Mouse (Mus musculus) embryonic facial prominence, embryonic 14.5 days (tissue): ENCODE data around the gene Ube4a. TPM values are rescaled to one million over a fixed set of nuclear protein-coding genes. Genes with fewer than 3 reads are reported as not detected.

Source experiments
- ATAC-seq: fragments of 200-750 bp; cut with Nextera tagmentation; 2 replicates; pipeline ENCODE4 v1.8.0; 2017; ENCODE audit warnings: low read depth, moderate number of reproducible peaks, moderate TSS enrichment
- DNase-seq: peaks from one replicate; pipeline ENCODE4 v3.0.0-alpha.2; 2015; ENCODE audit warnings: low spot score
- H3K27ac ChIP-seq: fragments of 300-500 bp; sonication (generic); replicated peaks from 2 replicates; pipeline ENCODE4 v1.5.1; 2014; ENCODE audit warnings: low read depth, mild to moderate bottlenecking, low read length, moderate library complexity
- H3K27me3 ChIP-seq: fragments of 300-500 bp; sonication (generic); replicated peaks from 2 replicates; pipeline ENCODE4 v1.6.1; 2014; ENCODE audit warnings: low read length; ENCODE audit not compliant: control insufficient read depth, insufficient read depth
- H3K36me3 ChIP-seq: fragments of 300-500 bp; sonication (generic); 2 replicates; pipeline ENCODE4 v1.6.1; 2014; ENCODE audit warnings: low read length, mixed read lengths; ENCODE audit not compliant: control insufficient read depth, insufficient read depth
- H3K4me1 ChIP-seq: fragments of 300-500 bp; sonication (generic); 2 replicates; pipeline ENCODE4 v1.6.1; 2014; ENCODE audit warnings: antibody characterized with exemption, low read length; ENCODE audit not compliant: control insufficient read depth, insufficient read depth
- H3K4me2 ChIP-seq: fragments of 300-500 bp; sonication (generic); 2 replicates; pipeline ENCODE4 v1.6.1; 2014; ENCODE audit warnings: low read depth, mild to moderate bottlenecking, low read length, moderate library complexity, mixed read lengths
- H3K4me3 ChIP-seq: fragments of 300-500 bp; sonication (generic); 2 replicates; pipeline ENCODE4 v1.5.1; 2014; ENCODE audit warnings: low read depth, mild to moderate bottlenecking, low read length
- H3K9ac ChIP-seq: fragments of 300-500 bp; sonication (generic); 2 replicates; pipeline ENCODE4 v1.6.1; 2014; ENCODE audit warnings: low read depth, mild to moderate bottlenecking, low read length, moderate library complexity, mixed read lengths
- H3K9me3 ChIP-seq: fragments of 300-500 bp; sonication (generic); 2 replicates; pipeline ENCODE4 v1.6.1; 2016; ENCODE audit warnings: low read length; ENCODE audit not compliant: control insufficient read depth
- WGBS: fragments of 180-500 bp; shearing (Covaris S2); extraction: QIAGEN DNeasy Blood & Tissue Kit; methylation state at CpG from one replicate; pipeline ENCODE4 v1.1.7; 2014; 5-methylcytosine and 5-hydroxymethylcytosine counted together
- polyA plus RNA-seq: library from polyadenylated mRNA; unstranded; fragments of >200 nt; fragmentation: Nextera tagmentation; extraction: Ambion mirVana; gene quantifications from 2 replicates; pipeline ENCODE4 v1.2.1, GENCODE M21; 2014

Gene Ube4a
- polyA plus RNA-seq, 1 experiment from 2014 or later: 25.5 TPM

DNA sequence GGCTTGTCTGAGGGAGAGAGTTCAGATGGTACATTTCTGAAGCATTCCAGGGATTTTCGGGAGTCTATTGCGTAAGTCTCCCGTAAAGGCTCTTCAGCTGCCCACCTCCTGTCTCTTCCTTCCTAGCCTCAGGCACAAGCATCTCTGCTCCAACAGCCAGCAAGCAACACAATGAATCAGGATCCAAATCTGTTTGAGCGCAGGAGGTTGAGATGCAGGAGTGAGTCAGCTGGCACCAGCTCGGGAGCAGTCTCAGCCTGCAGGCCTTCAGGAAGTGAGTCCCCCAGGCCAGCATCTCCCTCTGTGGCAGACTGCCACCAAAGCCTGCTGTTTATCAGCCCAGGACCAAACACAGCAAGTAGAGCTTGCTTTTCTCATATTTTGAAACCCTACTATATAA is 60.4 kb downstream of the Ube4a start:
- H3K4me2 ChIP-seq: no peak overlapping the region
- peaks cover 2% of the 10 kb centered on the region; the same call in 1 of the 2 replicates for H3K36me3 ChIP-seq
- no peaks in the 10 kb centered on the region for H3K9me3 ChIP-seq
- 46% methylated on average over 5 of the region's 5 CpGs for WGBS
- H3K27ac ChIP-seq: no peak overlapping the region
- DNase-seq (no peak), ATAC-seq (no peak)
- no peak overlapping the region for H3K9ac ChIP-seq
- no peaks in the 10 kb centered on the region for H3K4me1 ChIP-seq
- no peaks in the 10 kb centered on the region for H3K27me3 ChIP-seq
- H3K4me3 ChIP-seq: no peak overlapping the region

DNA sequence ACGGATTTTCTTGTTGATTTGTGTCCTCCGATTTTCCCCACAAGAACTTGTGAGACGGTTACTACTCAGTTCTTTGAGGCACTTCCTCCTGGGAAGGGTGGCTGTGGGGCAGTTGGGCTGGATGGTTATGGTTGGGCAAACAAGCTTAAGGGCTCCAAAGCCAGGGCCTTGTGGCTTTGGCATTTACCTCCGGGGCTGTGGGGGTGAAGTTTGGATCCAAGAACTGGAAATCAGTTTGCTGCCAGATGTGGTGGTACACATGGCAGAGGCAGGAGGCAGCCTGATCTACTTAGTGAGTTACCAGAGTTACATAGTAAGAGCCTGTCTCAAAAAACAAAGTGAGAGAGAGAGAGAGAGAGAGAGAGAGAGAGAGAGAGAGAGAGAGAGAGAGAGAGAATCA is 61.5 kb downstream of the Ube4a start:
- no peak overlapping the region for H3K27ac ChIP-seq
- H3K4me3 ChIP-seq: no peak overlapping the region
- H3K9me3 ChIP-seq: no peaks in the 10 kb centered on the region
- DNase-seq (no peak), ATAC-seq (no peak)
- no peaks in the 10 kb centered on the region for H3K36me3 ChIP-seq
- WGBS: 84% methylated on average over 4 of the region's 4 CpGs
- no peaks in the 10 kb centered on the region for H3K4me1 ChIP-seq
- H3K27me3 ChIP-seq: no peaks in the 10 kb centered on the region
- no peak overlapping the region for H3K4me2 ChIP-seq
- no peak overlapping the region for H3K9ac ChIP-seq

DNA sequence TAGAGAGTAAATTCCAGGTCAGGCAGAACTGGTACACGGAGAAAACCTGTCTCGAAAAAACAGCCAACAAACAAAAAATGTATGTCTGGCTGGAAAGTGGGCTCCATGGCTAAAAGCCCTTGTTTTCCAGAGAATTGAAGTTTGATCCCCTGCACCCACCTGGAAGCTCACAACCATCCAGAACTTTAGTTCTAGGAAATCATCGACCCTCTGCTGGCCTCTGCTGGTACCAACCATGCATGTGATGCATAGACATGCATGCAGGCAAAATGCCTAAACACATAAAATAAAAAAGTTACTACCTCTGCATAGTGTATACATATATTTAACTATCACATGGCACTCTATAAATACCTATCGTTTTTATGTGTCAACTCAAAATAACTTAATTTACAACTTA is 65.0 kb downstream of the Ube4a start:
- Histone ChIP-seq H3K27me3 (no peaks in the 10 kb centered on the region), H3K36me3 (no peaks in the 10 kb centered on the region), H3K27ac (no peak overlapping the region), H3K9me3 (no peaks in the 10 kb centered on the region), H3K9ac (no peak overlapping the region), H3K4me3 (no peak overlapping the region), H3K4me1 (no peaks in the 10 kb centered on the region), H3K4me2 (no peak overlapping the region)
- no peak for DNase-seq
- 69% methylated on average over 4 of the region's 4 CpGs for WGBS
- ATAC-seq: no peak

DNA sequence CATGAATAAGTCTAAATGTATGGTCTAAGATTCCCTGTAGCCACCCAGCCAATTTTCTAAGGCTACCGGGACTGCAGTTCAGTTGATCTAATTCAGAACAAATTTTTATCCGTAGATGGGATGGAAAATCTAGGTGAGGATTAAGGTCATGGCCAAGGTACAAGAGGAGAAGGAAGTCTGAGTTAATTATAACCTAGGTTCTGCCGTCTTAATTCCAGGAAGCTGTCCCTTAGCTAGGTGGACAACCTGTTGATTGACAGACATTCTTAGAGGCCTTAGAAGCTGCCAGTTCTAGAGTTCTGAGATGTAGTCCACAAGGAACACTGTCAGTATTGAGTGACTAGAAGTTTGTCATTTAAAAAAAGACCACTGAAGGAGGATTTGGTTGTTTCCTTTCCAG is 65.7 kb downstream of the Ube4a start:
- no peak overlapping the region for H3K4me2 ChIP-seq
- no peaks in the 10 kb centered on the region for H3K36me3 ChIP-seq
- no peak for DNase-seq
- WGBS: 63% methylated on average over 3 of the region's 3 CpGs
- H3K27ac ChIP-seq: no peak overlapping the region
- H3K4me1 ChIP-seq: no peaks in the 10 kb centered on the region
- H3K4me3 ChIP-seq: no peak overlapping the region
- ATAC-seq: no peak
- no peak overlapping the region for H3K9ac ChIP-seq
- H3K27me3 ChIP-seq: no peaks in the 10 kb centered on the region
- H3K9me3 ChIP-seq: no peaks in the 10 kb centered on the region

DNA sequence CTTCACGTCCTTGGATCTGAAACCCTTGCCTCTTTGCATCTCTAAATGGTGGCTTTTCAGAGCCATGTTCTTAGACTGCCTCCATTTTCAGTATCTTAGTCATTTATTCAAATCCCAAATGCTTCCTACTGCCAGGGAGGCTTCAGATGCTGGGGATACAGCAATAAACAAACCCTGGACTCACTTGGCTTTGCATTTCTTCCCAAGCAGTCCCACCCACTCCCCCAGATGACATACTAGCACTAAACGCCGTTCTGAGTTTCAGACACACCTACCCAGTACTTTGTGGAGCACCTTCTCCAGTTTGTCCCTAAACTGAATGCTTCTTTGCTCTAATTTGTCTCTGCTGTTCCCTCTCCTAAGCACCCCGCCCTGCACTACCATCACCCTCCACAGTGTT is 68.4 kb downstream of the Ube4a start:
- H3K4me1 ChIP-seq: no peaks in the 10 kb centered on the region
- H3K4me3 ChIP-seq: no peak overlapping the region
- no peaks in the 10 kb centered on the region for H3K36me3 ChIP-seq
- no peak overlapping the region for H3K27ac ChIP-seq
- H3K4me2 ChIP-seq: no peak overlapping the region
- 63% methylated on average over 4 of the region's 4 CpGs for WGBS
- no peak overlapping the region for H3K9ac ChIP-seq
- H3K9me3 ChIP-seq: no peaks in the 10 kb centered on the region
- ATAC-seq (no peak), DNase-seq (no peak)
- no peaks in the 10 kb centered on the region for H3K27me3 ChIP-seq

DNA sequence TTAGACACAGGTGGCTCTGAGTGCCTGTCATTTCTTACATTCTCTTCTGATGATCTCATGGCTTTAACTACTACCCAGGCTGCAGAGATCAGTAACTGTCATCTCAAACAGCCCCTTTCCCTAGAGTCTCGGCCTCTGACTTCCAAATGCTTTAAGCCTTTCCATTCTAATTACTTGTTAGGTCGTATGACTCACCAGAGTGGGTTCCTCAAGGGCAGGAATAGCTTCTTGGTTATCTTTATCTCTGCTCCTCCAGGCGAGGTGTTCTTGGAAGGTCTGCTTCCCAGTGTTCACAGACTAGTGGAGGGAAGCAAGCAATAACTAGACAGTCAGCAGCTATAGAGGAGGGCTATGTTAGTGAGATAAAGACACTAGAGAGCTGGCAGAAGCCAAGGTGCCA is 72.7 kb downstream of the Ube4a start:
- no peaks in the 10 kb centered on the region for H3K36me3 ChIP-seq
- ATAC-seq (no peak), DNase-seq (no peak)
- no peak overlapping the region for H3K27ac ChIP-seq
- WGBS: 52% methylated on average over 3 of the region's 3 CpGs
- no peaks in the 10 kb centered on the region for H3K9me3 ChIP-seq
- H3K9ac ChIP-seq: no peak overlapping the region
- no peaks in the 10 kb centered on the region for H3K4me1 ChIP-seq
- H3K27me3 ChIP-seq: no peaks in the 10 kb centered on the region
- no peak overlapping the region for H3K4me3 ChIP-seq
- H3K4me2 ChIP-seq: no peak overlapping the region

DNA sequence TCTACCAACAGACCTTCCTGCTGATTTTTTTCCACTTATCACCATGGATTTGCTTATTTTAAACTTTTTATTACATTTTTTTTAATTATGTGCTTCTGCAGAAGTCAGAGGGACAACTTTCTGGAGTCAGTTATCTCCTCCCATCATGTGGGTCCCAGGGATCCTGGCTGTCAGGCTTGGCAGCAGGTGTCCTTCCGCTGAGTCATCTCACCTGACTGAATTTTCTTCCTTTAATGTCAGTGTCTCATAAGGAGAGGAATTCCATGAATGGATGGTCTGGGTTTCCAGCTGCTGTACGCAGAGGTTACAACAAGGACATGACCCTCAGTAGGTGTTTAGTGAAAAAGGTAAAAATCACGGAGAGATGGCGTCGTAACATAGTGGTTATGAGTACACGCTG is 74.2 kb downstream of the Ube4a start:
- H3K27me3 ChIP-seq: no peaks in the 10 kb centered on the region
- DNase-seq (no peak), ATAC-seq (no peak)
- no peaks in the 10 kb centered on the region for H3K4me1 ChIP-seq
- H3K4me2 ChIP-seq: no peak overlapping the region
- H3K4me3 ChIP-seq: no peak overlapping the region
- H3K9me3 ChIP-seq: no peaks in the 10 kb centered on the region
- 80% methylated on average over 6 of the region's 6 CpGs for WGBS
- no peak overlapping the region for H3K27ac ChIP-seq
- no peak overlapping the region for H3K9ac ChIP-seq
- H3K36me3 ChIP-seq: no peaks in the 10 kb centered on the region

DNA sequence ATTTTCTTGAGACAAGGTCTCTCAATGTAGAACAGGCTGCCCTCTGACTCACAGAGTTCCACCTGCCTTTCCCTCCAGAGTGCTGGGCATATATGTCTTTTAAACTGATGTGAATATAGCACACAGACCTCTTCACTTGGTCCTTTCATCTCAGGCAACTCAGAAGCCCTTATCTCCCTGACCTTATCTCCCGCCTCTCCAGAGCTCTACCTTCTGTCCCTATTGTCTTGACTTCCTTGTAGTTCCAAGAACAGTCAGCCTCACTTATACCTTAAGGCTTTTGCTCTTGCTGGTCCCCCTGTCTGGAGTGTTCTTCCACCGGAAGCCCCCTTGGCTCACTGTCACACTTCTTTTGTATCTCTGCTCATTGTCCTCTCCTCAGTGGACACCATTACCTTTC is 75.3 kb downstream of the Ube4a start:
- ATAC-seq (no peak), DNase-seq (no peak)
- Histone ChIP-seq H3K4me3 (no peak overlapping the region), H3K9me3 (no peaks in the 10 kb centered on the region), H3K4me1 (no peaks in the 10 kb centered on the region), H3K27me3 (no peaks in the 10 kb centered on the region), H3K36me3 (no peaks in the 10 kb centered on the region), H3K27ac (no peak overlapping the region), H3K4me2 (no peak overlapping the region), H3K9ac (no peak overlapping the region)
- 66% methylated on average over 2 of the region's 2 CpGs for WGBS

DNA sequence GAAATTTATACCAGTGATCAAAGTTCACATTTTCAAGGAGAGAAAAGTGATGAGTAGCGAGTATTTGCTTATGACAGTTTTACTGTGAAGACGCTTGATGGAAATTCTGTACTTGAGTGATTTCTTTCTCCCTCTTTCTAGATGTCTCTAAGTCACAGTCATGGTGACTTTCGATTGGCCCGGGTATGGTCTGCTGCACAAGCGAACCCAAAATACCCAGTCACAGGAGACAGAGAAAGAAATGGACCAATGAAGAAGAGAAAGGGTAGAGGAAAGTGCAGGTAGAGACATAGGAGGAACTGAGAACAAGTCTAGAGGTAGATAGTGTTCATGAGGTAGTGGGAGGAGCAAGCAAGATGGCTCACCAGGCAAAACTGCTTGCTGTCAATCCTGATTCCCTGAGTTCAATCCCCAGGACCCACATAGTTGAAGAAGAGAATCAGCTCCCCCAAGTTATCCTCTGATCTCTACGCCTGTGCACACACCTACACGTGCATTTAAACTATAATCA is 77.2 kb downstream of the Ube4a start:
- Histone ChIP-seq H3K4me2 (no peak overlapping the region), H3K36me3 (no peaks in the 10 kb centered on the region), H3K27ac (no peak overlapping the region), H3K4me1 (peaks cover 3% of the 10 kb centered on the region), H3K9me3 (no peaks in the 10 kb centered on the region), H3K4me3 (no peak overlapping the region), H3K9ac (no peak overlapping the region), H3K27me3 (no peaks in the 10 kb centered on the region)
- DNase-seq: no peak
- WGBS: 78% methylated on average over 7 of the region's 7 CpGs
- ATAC-seq: no peak
